Mouse (Mus musculus) thymus, adult 2 months (tissue): ENCODE measurements around the gene Fras1. TPM values are rescaled to one million over a fixed set of nuclear protein-coding genes. Genes with fewer than 3 reads are reported as not detected.

Experiments
- DNase-seq: peaks from one replicate; pipeline ENCODE4 v3.0.0; 2021
- H3K27ac ChIP-seq: fragments of 200-500 bp; 2 replicates; pipeline ENCODE4 v1.5.1; 2012; ENCODE audit warnings: low read length, control low read depth; ENCODE audit not compliant: control insufficient read depth, insufficient read depth
- H3K27me3 ChIP-seq: fragments of 200-500 bp; 2 replicates; pipeline ENCODE4 v1.6.1; 2012; ENCODE audit warnings: mild to moderate bottlenecking, low read length, moderate library complexity, mixed read lengths; ENCODE audit not compliant: control insufficient read depth, insufficient read depth
- H3K36me3 ChIP-seq: fragments of 200-500 bp; 2 replicates; pipeline ENCODE4 v1.6.1; 2012; ENCODE audit warnings: mild to moderate bottlenecking, low read length, moderate library complexity; ENCODE audit not compliant: control insufficient read depth, insufficient read depth
- H3K4me1 ChIP-seq: fragments of 200-500 bp; replicated peaks from 2 replicates; pipeline ENCODE4 v1.6.1; 2012; ENCODE audit warnings: low read length; ENCODE audit not compliant: control insufficient read depth, insufficient read depth
- H3K4me3 ChIP-seq: fragments of 200-500 bp; 2 replicates; pipeline ENCODE4 v1.5.1; 2012; ENCODE audit warnings: mild to moderate bottlenecking, low read length, control low read depth, moderate library complexity; ENCODE audit not compliant: control insufficient read depth, insufficient read depth
- CTCF ChIP-seq: fragments of 200-500 bp; IDR thresholded peaks from 2 replicates; pipeline ENCODE4 v1.5.1; 2012; ENCODE audit warnings: mild to moderate bottlenecking, control low read depth, low read length, moderate library complexity, borderline replicate concordance; ENCODE audit not compliant: control insufficient read depth, poor library complexity, insufficient read depth; ENCODE audit errors: extremely low read depth
- POLR2A ChIP-seq: fragments of 200-500 bp; IDR thresholded peaks from 2 replicates; pipeline ENCODE4 v1.6.1; 2012; ENCODE audit warnings: mild to moderate bottlenecking, low read length, control low read depth, moderate library complexity; ENCODE audit not compliant: control insufficient read depth, poor library complexity, insufficient read depth; ENCODE audit errors: extremely low read depth
- whole genome bisulfite sequencing: fragments of 180-500 bp; shearing (Covaris S2); methylation state at CpG from one replicate; pipeline ENCODE4 v1.1.7; 2018; 5-methylcytosine and 5-hydroxymethylcytosine counted together
- polyA plus RNA-seq: library from polyadenylated mRNA; depleted of rRNA; stranded (reverse); fragments of >200 nt; gene quantifications from 2 replicates; pipeline ENCODE4 v1.2.3, GENCODE M21; 2012

Gene Fras1
- polyA plus RNA-seq, 1 experiment: 0.69 TPM

- no peak for DNase-seq
- Histone ChIP-seq H3K36me3 (no peaks in the 10 kb centered on the region), H3K4me3 (no peak overlapping the region), H3K4me1 (no peaks in the 10 kb centered on the region), H3K27ac (no peak overlapping the region), H3K27me3 (no peaks in the 10 kb centered on the region)
- WGBS: 84% methylated on average over 6 of the region's 6 CpGs
- TF ChIP-seq POLR2A (no peak), CTCF (no peak)
Observed at GRCm38 (mm10) chr5:96616954-96617646, 243.3 kb downstream of the Fras1 start.

- Histone ChIP-seq H3K4me3 (no peak overlapping the region), H3K27me3 (no peaks in the 10 kb centered on the region), H3K36me3 (no peaks in the 10 kb centered on the region), H3K27ac (no peak overlapping the region), H3K4me1 (no peaks in the 10 kb centered on the region)
- DNase-seq: no peak
- TF ChIP-seq CTCF: no peak
- no peak for TF ChIP-seq POLR2A
- WGBS: 56% methylated on average over 2 of the region's 2 CpGs
Observed at GRCm38 (mm10) chr5:96618008-96618407, 244.3 kb downstream of the Fras1 start.

DNA sequence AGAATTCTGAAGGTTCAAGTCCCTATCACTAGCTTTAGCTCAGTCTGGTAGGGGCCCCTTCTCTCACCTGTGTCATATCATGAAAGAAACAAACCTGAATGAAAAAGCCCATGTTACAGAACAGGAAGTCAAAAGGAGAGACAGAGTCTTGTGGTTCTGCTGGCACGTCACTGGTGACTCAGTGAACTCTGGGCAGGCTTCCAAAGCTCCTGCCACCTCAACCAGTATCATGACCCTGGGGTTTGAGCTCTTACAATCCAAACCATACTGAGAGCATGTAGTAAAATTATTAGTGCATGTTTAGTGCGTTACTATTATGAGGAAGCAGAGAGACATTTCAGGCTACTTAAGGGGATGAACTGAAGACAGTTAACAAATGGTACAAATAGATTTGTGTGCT lies 246.5 kb downstream of the Fras1 start:
- Histone ChIP-seq H3K4me3 (no peak overlapping the region), H3K27ac (no peak overlapping the region), H3K4me1 (no peaks in the 10 kb centered on the region), H3K36me3 (no peaks in the 10 kb centered on the region), H3K27me3 (no peaks in the 10 kb centered on the region)
- 13% methylated on average over 2 of the region's 2 CpGs for WGBS
- no peak for DNase-seq
- TF ChIP-seq POLR2A (no peak), CTCF (no peak)

GRCm38 (mm10) chr5:96620618-96621017 lies 246.9 kb downstream of the Fras1 start:
- Histone ChIP-seq H3K4me3 (no peak overlapping the region), H3K27me3 (no peaks in the 10 kb centered on the region), H3K4me1 (no peaks in the 10 kb centered on the region), H3K36me3 (no peaks in the 10 kb centered on the region), H3K27ac (no peak overlapping the region)
- 88% methylated on average over 5 of the region's 5 CpGs for WGBS
- no peak for DNase-seq
- TF ChIP-seq POLR2A (no peak), CTCF (no peak)

DNA sequence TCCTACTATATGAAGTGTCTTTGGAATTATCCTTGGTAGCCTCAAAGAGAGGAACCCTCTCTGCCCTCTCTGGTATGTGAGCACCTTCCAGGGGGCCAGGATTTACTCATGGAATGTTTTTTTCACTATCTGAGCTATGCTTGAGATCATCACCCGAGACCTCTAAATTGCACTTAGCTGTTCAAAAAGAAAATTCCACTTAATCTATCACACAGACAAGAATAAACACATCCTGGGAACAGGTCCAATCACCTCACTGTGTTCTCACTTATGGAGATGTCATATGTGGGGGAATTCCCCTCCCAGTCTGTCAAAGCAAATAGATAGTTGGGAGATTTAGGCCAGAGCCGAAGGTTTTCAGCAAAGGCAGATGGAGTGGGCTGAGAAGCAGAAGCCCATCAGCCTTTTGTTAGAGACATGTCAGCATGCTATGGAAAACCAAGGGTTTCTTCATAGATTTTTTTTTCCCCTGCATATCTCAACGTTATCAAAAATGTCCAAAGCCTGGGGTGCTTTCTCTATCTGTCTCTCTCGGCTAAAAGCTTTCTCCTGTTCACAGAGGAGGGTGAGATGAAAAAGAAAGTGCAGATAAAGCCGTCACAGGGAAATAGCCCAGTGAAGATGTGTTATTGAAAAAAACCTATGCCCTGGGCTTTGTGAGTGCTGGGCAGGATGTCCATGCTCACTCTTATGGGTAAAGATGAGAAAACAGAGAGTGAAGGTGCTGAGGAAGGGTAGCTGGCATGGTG lies 249.0 kb downstream of the Fras1 start:
- H3K36me3 ChIP-seq: no peaks in the 10 kb centered on the region
- WGBS: 90% methylated on average over 5 of the region's 5 CpGs
- H3K27me3 ChIP-seq: no peaks in the 10 kb centered on the region
- DNase-seq: no peak
- TF ChIP-seq POLR2A (no peak), CTCF (no peak)
- H3K4me1 ChIP-seq: no peaks in the 10 kb centered on the region
- no peak overlapping the region for H3K4me3 ChIP-seq
- no peak overlapping the region for H3K27ac ChIP-seq

DNA sequence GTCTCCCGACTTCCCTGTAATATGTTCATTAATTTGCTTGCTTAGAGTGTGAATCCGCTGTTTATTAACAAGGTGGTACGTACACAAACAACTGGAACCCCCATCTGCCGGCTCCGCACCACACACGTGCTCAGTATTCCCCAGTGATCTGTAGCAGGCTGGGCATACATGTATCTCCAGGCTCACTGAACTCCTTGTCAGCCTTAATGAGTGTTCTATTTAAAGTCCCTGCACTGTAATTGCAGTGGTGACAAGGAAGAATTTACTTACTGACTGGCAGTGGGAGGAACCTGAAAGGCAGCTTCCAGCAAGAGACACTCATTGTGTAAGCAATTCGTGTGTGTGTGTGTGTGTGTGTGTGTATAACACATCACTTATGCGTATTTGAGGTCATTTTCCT lies 256.1 kb downstream of the Fras1 start:
- TF ChIP-seq POLR2A (no peak), CTCF (no peak)
- Histone ChIP-seq H3K27me3 (no peaks in the 10 kb centered on the region), H3K4me3 (no peak overlapping the region), H3K36me3 (no peaks in the 10 kb centered on the region), H3K4me1 (no peaks in the 10 kb centered on the region), H3K27ac (no peak overlapping the region)
- WGBS: 92% methylated on average over 8 of the region's 8 CpGs
- no peak for DNase-seq
